Mouse (Mus musculus) lung, postnatal 10 days (tissue): Measurements from ENCODE around the gene Rtl10.

Experiments
- DNase-seq: peaks from one replicate; pipeline ENCODE4 v3.0.0; 2021

The Rtl10 gene

GRCm38 (mm10) chr16:18498558-18498990 lies at the start of gene Rtl10, which contains the start of gene Gnb1l:
Gene Rtl10 (plus strand): TSS chr16:18498901.
Gene Gnb1l (plus strand): TSS chr16:18498713.
- peak; percentile 96 for DNase-seq

GRCm38 (mm10) chr16:18449005-18449404 lies 49.7 kb upstream of the Rtl10 start:
- DNase-seq = no peak

- no peak for DNase-seq
These were observed 47.1 kb upstream of the Rtl10 start for GRCm38 (mm10) chr16:18451486-18452181.

GRCm38 (mm10) chr16:18452361-18452862 lies 46.3 kb upstream of the Rtl10 start:
- DNase-seq = no peak

- DNase-seq = no peak
These were observed 44.9 kb upstream of the Rtl10 start for GRCm38 (mm10) chr16:18453846-18454245.

- DNase-seq = no peak
These were observed 43.3 kb upstream of the Rtl10 start for GRCm38 (mm10) chr16:18455407-18455806.

GRCm38 (mm10) chr16:18458661-18459060 lies 40.0 kb upstream of the Rtl10 start:
- no peak for DNase-seq

- DNase-seq = peak; percentile 65
These were observed 39.3 kb upstream of the Rtl10 start for GRCm38 (mm10) chr16:18459335-18459954.

- peak; percentile 57 for DNase-seq
These were observed 38.7 kb upstream of the Rtl10 start for GRCm38 (mm10) chr16:18459955-18460370.

GRCm38 (mm10) chr16:18460826-18461225 lies 37.9 kb upstream of the Rtl10 start:
- no peak for DNase-seq

- DNase-seq = no peak
These were observed 36.7 kb upstream of the Rtl10 start for GRCm38 (mm10) chr16:18462031-18462430.

- peak; percentile 62 for DNase-seq
These were observed 36.1 kb upstream of the Rtl10 start for GRCm38 (mm10) chr16:18462598-18462997.

- DNase-seq = peak; percentile 67
These were observed 34.4 kb upstream of the Rtl10 start for GRCm38 (mm10) chr16:18464271-18464670.

- DNase-seq = no peak
These were observed 27.9 kb upstream of the Rtl10 start for GRCm38 (mm10) chr16:18470829-18471228.

- DNase-seq = no peak
These were observed 27.2 kb upstream of the Rtl10 start for GRCm38 (mm10) chr16:18471381-18471955.

- DNase-seq = no peak
These were observed 26.7 kb upstream of the Rtl10 start for GRCm38 (mm10) chr16:18471976-18472375.

GRCm38 (mm10) chr16:18472416-18472815 lies 26.3 kb upstream of the Rtl10 start:
- no peak for DNase-seq

GRCm38 (mm10) chr16:18472976-18473375 lies 25.7 kb upstream of the Rtl10 start:
- no peak for DNase-seq

- no peak for DNase-seq
These were observed 24.7 kb upstream of the Rtl10 start for GRCm38 (mm10) chr16:18474021-18474420.

GRCm38 (mm10) chr16:18477996-18478395 lies 20.7 kb upstream of the Rtl10 start:
- no peak for DNase-seq

- DNase-seq = no peak
These were observed 19.0 kb upstream of the Rtl10 start for GRCm38 (mm10) chr16:18479667-18480066.

- peak; percentile 32 for DNase-seq
These were observed 17.7 kb upstream of the Rtl10 start for GRCm38 (mm10) chr16:18480933-18481485.

- no peak for DNase-seq
These were observed 16.3 kb upstream of the Rtl10 start for GRCm38 (mm10) chr16:18482431-18482830.

- no peak for DNase-seq
These were observed 14.9 kb upstream of the Rtl10 start for GRCm38 (mm10) chr16:18483839-18484238.
